Mouse (Mus musculus) right cerebral cortex, postnatal 4 days (tissue): Measurements from ENCODE around the gene Edem2.

Experiments
- DNase-seq: peaks from one replicate; pipeline ENCODE4 v3.0.0-alpha.2; 2022

The Edem2 gene

GRCm38 (mm10) chr2:155683821-155684220 is 45.5 kb downstream of the Edem2 start:
- no peak for DNase-seq

GRCm38 (mm10) chr2:155683137-155683536 is 46.1 kb downstream of the Edem2 start:
- no peak for DNase-seq

GRCm38 (mm10) chr2:155681874-155682273 is 47.4 kb downstream of the Edem2 start:
- DNase-seq, result no peak

GRCm38 (mm10) chr2:155681194-155681593 is 48.1 kb downstream of the Edem2 start:
- DNase-seq, result no peak

GRCm38 (mm10) chr2:155680591-155680990 is 48.7 kb downstream of the Edem2 start:
- no peak for DNase-seq

- no peak for DNase-seq
These were observed 49.6 kb downstream of the Edem2 start for GRCm38 (mm10) chr2:155679586-155680110.

GRCm38 (mm10) chr2:155675118-155675517 is 54.2 kb downstream of the Edem2 start:
- no peak for DNase-seq

GRCm38 (mm10) chr2:155673546-155673945 is 55.7 kb downstream of the Edem2 start:
- peak; percentile 64 for DNase-seq

GRCm38 (mm10) chr2:155671236-155671635 is 58.0 kb downstream of the Edem2 start:
- no peak for DNase-seq

GRCm38 (mm10) chr2:155668461-155668860 is 60.8 kb downstream of the Edem2 start:
- DNase-seq, result no peak

- DNase-seq, result no peak
These were observed 61.4 kb downstream of the Edem2 start for GRCm38 (mm10) chr2:155667881-155668280.

GRCm38 (mm10) chr2:155663910-155664460 is 65.3 kb downstream of the Edem2 start:
- DNase-seq, result no peak

GRCm38 (mm10) chr2:155663097-155663496 is 66.2 kb downstream of the Edem2 start:
- DNase-seq, result peak; percentile 54

- no peak for DNase-seq
These were observed 66.9 kb downstream of the Edem2 start for GRCm38 (mm10) chr2:155662390-155662789.

GRCm38 (mm10) chr2:155655759-155656372 is 73.4 kb downstream of the Edem2 start:
- no peak for DNase-seq

GRCm38 (mm10) chr2:155652618-155653017 is 76.7 kb downstream of the Edem2 start:
- no peak for DNase-seq
